Mouse (Mus musculus) testis, adult 2 months (tissue): ENCODE data around the gene Tsx. TPM values are rescaled to one million over a fixed set of nuclear protein-coding genes. Genes with fewer than 3 reads are reported as not detected.
"Not testable (repeated sequence)": the region's sequence is repeated elsewhere in the genome, so short reads cannot be mapped to it uniquely, and the experiment has no call there.

Experiments
- H3K27ac ChIP-seq: fragments of 200-500 bp; 2 replicates; pipeline ENCODE4 v1.5.1; 2012; ENCODE audit warnings: low read depth, low read length; ENCODE audit not compliant: control insufficient read depth, insufficient read depth
- H3K27me3 ChIP-seq: fragments of 200-500 bp; 2 replicates; pipeline ENCODE4 v1.6.1; 2012; ENCODE audit warnings: mild to moderate bottlenecking, low read length, moderate library complexity; ENCODE audit not compliant: control insufficient read depth, insufficient read depth
- H3K36me3 ChIP-seq: fragments of 200-500 bp; 2 replicates; pipeline ENCODE4 v1.6.1; 2012; ENCODE audit warnings: mild to moderate bottlenecking, low read length; ENCODE audit not compliant: control insufficient read depth, insufficient read depth
- H3K4me1 ChIP-seq: fragments of 200-500 bp; 2 replicates; pipeline ENCODE4 v1.6.1; 2012; ENCODE audit warnings: low read length; ENCODE audit not compliant: control insufficient read depth, insufficient read depth
- H3K4me3 ChIP-seq: fragments of 200-500 bp; 2 replicates; pipeline ENCODE4 v1.5.1; 2012; ENCODE audit warnings: low read depth, mild to moderate bottlenecking, low read length, moderate library complexity, mixed read lengths; ENCODE audit not compliant: control insufficient read depth
- CTCF ChIP-seq: fragments of 200-500 bp; IDR thresholded peaks from 2 replicates; pipeline ENCODE4 v1.5.1; 2012; ENCODE audit warnings: low read depth, mild to moderate bottlenecking, inconsistent platforms, low read length, moderate library complexity; ENCODE audit not compliant: control insufficient read depth, insufficient read depth, insufficient replicate concordance
- POLR2A ChIP-seq: fragments of 200-500 bp; IDR thresholded peaks from 2 replicates; pipeline ENCODE4 v1.6.1; 2012; ENCODE audit warnings: low read depth, mild to moderate bottlenecking, inconsistent platforms, low read length, moderate library complexity; ENCODE audit not compliant: control insufficient read depth
- polyA plus RNA-seq: library from polyadenylated mRNA; depleted of rRNA; stranded (reverse); fragments of >200 nt; gene quantifications from 2 replicates; pipeline ENCODE4 v1.2.3, GENCODE M21; 2012; rRNA removed

The Tsx gene
- polyA plus RNA-seq, 1 experiment = 28.0 TPM

GRCm38 (mm10) chrX:103447539-103448169 is 33.4 kb downstream of the Tsx start:
- H3K27ac ChIP-seq = no peak overlapping the region

GRCm38 (mm10) chrX:103448429-103448828 is 34.2 kb downstream of the Tsx start:
- not testable (repeated sequence) for H3K36me3 ChIP-seq, H3K4me1 ChIP-seq, H3K27me3 ChIP-seq, H3K27ac ChIP-seq
- peak overlapping the region; percentile 11 for H3K4me3 ChIP-seq

More at GRCm38 (mm10) chrX:103447539-103448169, 33.4 kb downstream of the Tsx start:
- TF ChIP-seq POLR2A = no peak
- Histone ChIP-seq H3K4me1 (peaks cover 4% of the 10 kb centered on the region), H3K27me3 (no peaks in the 10 kb centered on the region), H3K36me3 (no peaks in the 10 kb centered on the region), H3K4me3 (peak overlapping the region; percentile 11)

GRCm38 (mm10) chrX:103448943-103449722 is 34.9 kb downstream of the Tsx start:
- peak overlapping the region; percentile 47 for H3K4me3 ChIP-seq
- not testable (repeated sequence) for H3K4me1 ChIP-seq, H3K36me3 ChIP-seq, H3K27me3 ChIP-seq, H3K27ac ChIP-seq

- no peak for TF ChIP-seq POLR2A
- Histone ChIP-seq H3K27me3 (no peaks in the 10 kb centered on the region), H3K4me3 (no peak overlapping the region), H3K4me1 (no peaks in the 10 kb centered on the region), H3K36me3 (no peaks in the 10 kb centered on the region), H3K27ac (no peak overlapping the region)
Measured at GRCm38 (mm10) chrX:103452815-103453214, 38.5 kb downstream of the Tsx start.

DNA sequence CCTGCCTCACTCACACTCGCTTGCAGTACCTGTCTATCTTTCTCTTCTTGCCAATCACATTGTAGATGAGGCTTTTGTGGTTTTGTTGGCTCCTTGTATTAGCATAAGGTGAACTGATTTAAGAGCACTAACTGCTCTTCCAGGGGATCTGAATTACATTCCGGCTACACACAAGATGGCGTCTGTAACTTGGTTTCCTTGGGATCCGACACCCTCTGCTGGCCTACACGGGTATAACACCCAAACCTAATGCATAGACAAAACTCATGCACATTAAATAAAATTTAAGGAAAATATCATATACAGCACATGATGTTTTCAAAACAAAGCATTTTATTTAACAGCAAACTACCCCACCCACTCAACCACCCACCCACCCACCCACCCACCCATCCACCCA is 45.8 kb downstream of the Tsx start:
- no peaks in the 10 kb centered on the region for H3K4me1 ChIP-seq
- H3K4me3 ChIP-seq = no peak overlapping the region
- H3K27ac ChIP-seq = no peak overlapping the region
- TF ChIP-seq POLR2A = no peak
- TF ChIP-seq CTCF = no peak
- no peaks in the 10 kb centered on the region for H3K27me3 ChIP-seq
- H3K36me3 ChIP-seq = no peaks in the 10 kb centered on the region

- no peaks in the 10 kb centered on the region for H3K36me3 ChIP-seq
- no peaks in the 10 kb centered on the region for H3K4me1 ChIP-seq
- H3K27me3 ChIP-seq = no peaks in the 10 kb centered on the region
- H3K4me3 ChIP-seq = no peak overlapping the region
- TF ChIP-seq POLR2A (no peak), CTCF (no peak)
- no peak overlapping the region for H3K27ac ChIP-seq
Measured at GRCm38 (mm10) chrX:103468998-103469397, 54.7 kb downstream of the Tsx start.

GRCm38 (mm10) chrX:103472346-103472745 is 58.1 kb downstream of the Tsx start:
- Histone ChIP-seq H3K4me3 (no peak overlapping the region), H3K4me1 (no peaks in the 10 kb centered on the region), H3K27me3 (no peaks in the 10 kb centered on the region), H3K36me3 (no peaks in the 10 kb centered on the region), H3K27ac (no peak overlapping the region)
- no peak for TF ChIP-seq CTCF
- TF ChIP-seq POLR2A = no peak

Other genes with a start within 250 kb of the Tsx start
- gene Nap1l2, start 227.8 kb upstream of the Tsx start, polyA plus RNA-seq = 0.06 TPM in 1 of 2 replicates, not detected in the other
- gene Cdx4, start 93.1 kb upstream of the Tsx start, polyA plus RNA-seq = not detected in 2 replicates
- gene Chic1, start 58.0 kb upstream of the Tsx start, polyA plus RNA-seq = 0.12 and 0.22 TPM in 2 replicates
- gene Gm26992, start 7.5 kb downstream of the Tsx start, polyA plus RNA-seq = 0.31 TPM in 1 of 2 replicates, not detected in the other
- gene Zcchc13, start 216.1 kb downstream of the Tsx start, polyA plus RNA-seq = 72.1 and 83.8 TPM in 2 replicates